Comparison of ENCODE assay signal across 19 mouse cellular contexts in genomic region chr8:83077329-83077728, GRCm38 (mm10).
"Had no signal": no experiment of that assay in that cellular context is flagged by ENCODE, and none has a peak within 500 bp of the region (broad histone marks: within the 10 kb centered on the region; RNA-seq: fewer than 3 reads in every experiment).

No protein-coding gene starts in this region.

- H3K27ac ChIP-seq: midbrain, embryonic 10.5 days; midbrain, embryonic 12.5 days; neural tube, embryonic 13.5 days; neural tube, embryonic 15.5 days had no signal

- H3K4me3 ChIP-seq: midbrain, embryonic 10.5 days; midbrain, embryonic 12.5 days; myocyte; neural tube, embryonic 13.5 days; neural tube, embryonic 15.5 days had no signal

- ATAC-seq: midbrain, embryonic 16.5 days had no signal

- H3K4me1 ChIP-seq: midbrain, embryonic 10.5 days; midbrain, embryonic 12.5 days had no signal

- DNase-seq: lung, adult 18-20 months; lung, embryonic 14.5 days; lung, postnatal 10 days; lung, postnatal 4 days; midbrain, embryonic 14.5 days; retina, postnatal 1 day; right cerebral cortex, adult 18-20 months; right cerebral cortex, postnatal 25 days; right cerebral cortex, postnatal 4 days; spleen, adult 18-20 months; thymus, adult 18-20 months; thymus, postnatal 14 days; thymus, postnatal 36 days had no signal
